Mouse (Mus musculus): ENCODE data around the gene Nectin2.

The Nectin2 gene

DNA sequence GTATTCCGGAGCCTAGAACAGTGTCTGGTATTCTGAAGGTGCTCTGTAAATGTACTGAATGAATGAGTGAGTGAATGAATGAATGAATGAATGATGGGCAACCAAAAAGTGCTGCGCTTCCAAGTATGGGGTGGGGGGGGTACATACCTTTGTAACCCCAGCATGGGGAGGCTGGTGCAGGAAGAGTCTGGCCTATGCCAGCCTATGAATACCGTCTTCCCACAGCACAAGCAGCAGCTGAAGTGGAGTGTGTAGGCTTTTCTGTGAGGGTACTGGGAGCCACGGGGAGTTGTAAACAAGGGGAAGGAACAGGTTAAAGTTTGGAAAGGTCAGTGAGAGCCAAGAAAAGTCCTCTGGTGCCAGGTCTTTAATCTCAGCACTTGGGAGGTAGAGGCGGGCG lies 6.5 kb downstream of the Nectin2 start:
- no peak for DNase-seq (ENCODE audit: low spot score)

DNA sequence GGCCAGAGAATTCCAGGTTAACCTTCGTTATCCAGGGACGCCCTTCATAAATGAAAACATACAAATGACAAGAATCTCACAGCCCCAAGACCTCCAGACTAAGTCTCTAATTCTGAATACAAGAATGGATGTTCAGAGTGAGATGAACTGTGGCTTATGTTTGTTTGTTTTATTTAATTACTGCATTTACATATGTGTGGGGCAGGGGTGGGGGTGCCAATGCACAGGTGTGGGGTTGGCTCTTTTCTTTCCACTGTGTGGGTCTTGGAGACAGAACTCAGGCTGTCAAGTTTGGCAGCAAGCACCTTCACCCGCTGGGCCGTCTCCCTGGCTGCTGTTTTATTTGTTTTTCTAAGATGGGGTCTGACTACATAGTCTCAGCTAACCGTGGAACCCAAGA lies 7.8 kb downstream of the Nectin2 start:
- DNase-seq (ENCODE audit: low spot score) = no peak

GRCm38 (mm10) chr7:19741329-19742031 lies 8.8 kb downstream of the Nectin2 start:
- no peak for DNase-seq (ENCODE audit: low spot score)

GRCm38 (mm10) chr7:19740269-19740668 lies 10.0 kb downstream of the Nectin2 start:
- no peak for DNase-seq (ENCODE audit: low spot score)

DNA sequence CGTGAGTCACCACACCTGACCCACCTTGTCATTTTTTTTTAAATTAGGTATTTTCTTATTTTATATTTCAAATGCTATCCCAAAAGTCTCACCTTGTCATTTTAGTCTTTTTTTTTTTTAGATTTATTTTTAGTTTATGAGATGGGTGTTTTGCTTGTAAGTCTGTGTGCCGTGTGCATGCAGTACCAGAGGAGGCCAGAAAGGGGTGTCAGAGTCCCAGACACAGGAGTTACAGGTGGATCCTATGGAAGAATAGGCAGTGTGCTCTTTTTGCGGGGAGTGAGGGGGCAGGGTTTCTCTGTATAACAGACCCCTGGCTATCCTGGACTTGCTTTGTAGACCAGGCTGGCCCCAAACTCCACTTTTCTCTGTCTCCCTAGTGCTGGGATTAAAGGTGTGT lies 11.5 kb downstream of the Nectin2 start:
- DNase-seq (ENCODE audit: low spot score) = no peak

GRCm38 (mm10) chr7:19736389-19737057 lies 13.8 kb downstream of the Nectin2 start:
- DNase-seq (ENCODE audit: low spot score) = no peak

DNA sequence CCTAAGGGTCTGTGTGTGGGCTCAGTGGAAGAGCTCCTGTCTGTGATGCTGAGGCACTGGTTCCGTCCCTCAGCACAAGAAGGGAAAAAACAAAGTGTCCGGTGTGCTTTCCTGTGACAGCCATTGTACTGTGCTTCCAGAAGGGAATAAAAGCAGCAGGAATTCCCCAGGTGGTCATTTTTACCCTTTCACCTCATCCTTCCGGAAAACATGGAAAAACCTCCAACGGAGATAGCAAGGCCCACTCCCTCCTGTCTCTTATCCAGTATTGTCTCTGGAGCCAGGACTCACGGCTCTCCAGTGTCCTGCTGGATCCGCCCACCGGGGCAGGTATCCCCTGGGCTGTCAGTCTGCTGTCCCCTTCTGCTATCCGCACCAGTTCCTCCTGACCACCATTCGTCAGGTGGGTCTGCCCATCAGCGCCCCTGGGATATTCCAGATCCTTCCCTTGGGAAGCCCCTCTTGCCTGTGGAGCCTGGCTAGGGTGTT lies 16.1 kb downstream of the Nectin2 start:
- DNase-seq (ENCODE audit: low spot score) = no peak

DNA sequence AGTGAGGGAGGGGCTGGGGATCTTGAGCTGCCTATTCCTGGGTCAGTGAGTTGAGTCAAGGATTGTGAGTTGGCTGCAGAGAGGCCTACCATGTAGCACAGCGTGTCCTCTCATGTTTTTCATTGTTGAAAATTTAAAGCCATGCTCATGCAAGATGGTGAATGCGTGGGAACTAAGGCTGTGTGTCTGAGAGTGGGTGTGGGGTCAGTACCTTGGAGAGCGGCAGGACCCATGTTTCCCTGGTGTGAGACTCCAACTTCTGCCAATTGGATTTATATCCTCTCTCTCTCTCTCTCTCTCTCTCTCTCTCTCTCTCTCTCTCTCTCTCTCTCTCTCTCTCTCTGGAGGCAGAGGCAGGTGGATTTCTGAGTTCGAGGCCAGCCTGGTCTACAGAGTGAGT lies 23.7 kb downstream of the Nectin2 start:
- no peak for DNase-seq (ENCODE audit: low spot score)

DNA sequence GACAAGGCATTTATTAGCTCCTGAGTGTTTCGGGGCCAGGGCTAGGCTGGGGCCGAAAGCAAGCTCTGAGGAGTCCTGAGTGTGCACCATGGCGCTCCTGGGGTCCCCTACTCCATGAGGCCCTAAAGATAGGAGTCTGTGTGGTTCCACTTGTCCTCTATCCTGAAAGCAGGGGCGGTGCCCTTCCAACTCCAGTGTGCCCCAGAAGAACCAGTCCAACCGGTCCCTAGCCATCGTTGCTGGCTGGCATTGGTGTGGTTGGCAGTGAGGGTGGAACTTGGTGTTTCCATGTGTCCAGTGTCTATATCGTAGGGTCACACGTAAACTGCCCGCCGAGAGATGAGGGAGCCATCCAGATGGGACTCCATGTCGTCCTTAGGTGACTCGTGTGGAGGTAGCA lies 26.1 kb downstream of the Nectin2 start:
- DNase-seq (ENCODE audit: low spot score) = no peak

GRCm38 (mm10) chr7:19722754-19723195 lies 27.5 kb downstream of the Nectin2 start:
- no peak for DNase-seq (ENCODE audit: low spot score)

DNA sequence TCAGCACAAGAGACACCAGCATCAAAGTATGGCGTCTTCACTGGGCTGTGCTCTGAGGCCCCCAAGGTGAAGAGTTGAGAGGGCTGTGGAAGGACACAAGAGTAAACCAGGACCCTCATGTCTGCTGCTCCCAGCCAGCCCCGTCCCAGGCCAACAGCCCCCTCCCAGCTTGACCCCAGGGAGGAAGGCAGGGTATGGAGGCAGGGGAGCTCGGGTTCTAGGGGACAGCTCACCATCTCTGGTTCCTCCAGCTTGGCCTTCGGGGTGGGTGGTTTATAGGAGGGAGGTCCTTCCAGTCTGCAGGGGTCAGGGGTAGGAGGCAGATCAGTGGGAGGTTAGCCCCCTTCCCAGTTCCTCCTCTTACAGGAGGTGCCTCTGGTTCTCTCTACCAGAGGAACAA lies 31.1 kb downstream of the Nectin2 start:
- DNase-seq (ENCODE audit: low spot score) = no peak

DNA sequence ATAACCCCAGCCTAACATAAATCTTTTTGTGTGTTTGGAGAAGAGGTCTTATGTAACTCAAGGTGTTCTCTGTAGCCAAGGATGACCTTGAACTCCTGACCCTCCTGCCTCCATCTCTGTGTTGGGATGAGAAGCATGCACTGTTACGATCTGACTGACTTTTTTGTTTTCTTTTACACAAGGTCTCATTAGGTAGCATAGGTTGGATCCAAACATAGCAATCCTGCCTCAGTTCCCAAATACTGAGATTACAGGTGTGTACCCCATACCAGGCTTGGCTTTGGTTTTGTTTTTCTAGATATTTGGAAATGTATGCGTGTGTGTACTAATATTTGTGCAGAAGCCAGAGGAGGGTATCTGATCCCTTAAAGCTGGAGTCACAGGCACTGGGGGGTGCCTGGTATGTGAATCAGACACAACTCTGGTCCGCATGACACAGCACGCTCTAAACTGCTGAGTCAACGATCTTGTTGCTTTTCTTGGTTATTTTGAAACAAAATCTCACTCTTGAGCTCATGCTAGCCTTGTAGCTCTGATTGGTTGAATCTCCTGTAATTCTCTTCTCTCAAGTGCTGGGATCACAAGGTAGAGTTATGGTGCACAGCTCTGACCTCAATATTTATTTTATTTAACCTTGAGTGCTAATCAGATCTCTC lies 31.9 kb downstream of the Nectin2 start:
- no peak for DNase-seq (ENCODE audit: low spot score)

DNA sequence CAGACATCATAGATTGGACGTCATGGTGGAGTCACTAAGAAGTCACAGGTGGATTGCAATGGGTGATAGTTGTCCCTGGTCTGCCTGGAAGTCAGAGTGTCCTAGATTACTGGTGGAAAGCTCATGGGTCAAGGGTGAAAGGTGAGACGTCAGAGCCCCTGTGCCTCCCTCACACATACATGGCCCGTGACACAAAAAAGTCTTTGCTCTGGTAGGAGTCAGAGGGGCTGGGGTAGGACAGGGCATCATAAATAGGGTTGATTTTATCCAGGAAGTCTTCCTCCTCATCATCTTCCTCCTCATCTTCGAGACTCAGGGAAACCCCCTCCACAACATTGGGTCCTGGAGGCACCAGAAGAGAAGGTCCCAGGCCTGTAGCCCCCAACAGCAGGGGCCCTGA lies 32.9 kb downstream of the Nectin2 start:
- no peak for DNase-seq (ENCODE audit: low spot score)

GRCm38 (mm10) chr7:19716822-19717221 lies 33.5 kb downstream of the Nectin2 start:
- no peak for DNase-seq (ENCODE audit: low spot score)

DNA sequence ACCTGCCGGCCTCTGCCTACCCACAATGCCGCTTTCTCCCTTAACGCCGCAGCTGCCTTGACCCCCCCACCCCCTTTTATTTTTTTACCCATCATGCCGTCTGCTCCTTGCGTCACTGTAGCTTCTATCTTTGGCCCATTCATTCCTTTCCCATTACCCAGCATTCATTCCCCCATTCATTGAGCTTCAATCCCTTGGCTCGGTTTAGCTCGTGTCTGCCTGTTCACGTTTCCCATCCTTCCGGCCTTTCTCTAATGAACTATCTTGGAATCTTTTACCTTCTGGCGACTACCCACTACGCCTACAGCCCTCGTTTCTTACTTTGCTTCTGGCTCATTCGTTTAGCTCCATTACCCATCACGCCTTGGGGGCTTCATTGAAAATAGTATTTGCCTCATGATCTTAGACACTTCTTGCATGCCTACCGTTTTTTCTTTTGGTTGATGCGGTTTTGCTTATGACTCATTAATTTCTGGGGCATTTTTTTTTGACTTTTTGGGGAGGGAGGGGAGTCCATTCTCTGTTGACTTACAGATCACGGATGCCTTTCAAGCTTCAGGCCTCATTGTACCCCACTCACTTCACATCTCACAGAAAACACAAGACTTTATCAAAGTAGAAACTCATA lies 34.1 kb downstream of the Nectin2 start:
- no peak for DNase-seq (ENCODE audit: low spot score)

- peak; percentile 100 for DNase-seq (ENCODE audit: low spot score)
These were observed 34.8 kb downstream of the Nectin2 start, which contains the start of gene Tomm40 for GRCm38 (mm10) chr7:19715239-19716054. Gene Tomm40, minus strand, starts transcription at chr7:19715438.

DNA sequence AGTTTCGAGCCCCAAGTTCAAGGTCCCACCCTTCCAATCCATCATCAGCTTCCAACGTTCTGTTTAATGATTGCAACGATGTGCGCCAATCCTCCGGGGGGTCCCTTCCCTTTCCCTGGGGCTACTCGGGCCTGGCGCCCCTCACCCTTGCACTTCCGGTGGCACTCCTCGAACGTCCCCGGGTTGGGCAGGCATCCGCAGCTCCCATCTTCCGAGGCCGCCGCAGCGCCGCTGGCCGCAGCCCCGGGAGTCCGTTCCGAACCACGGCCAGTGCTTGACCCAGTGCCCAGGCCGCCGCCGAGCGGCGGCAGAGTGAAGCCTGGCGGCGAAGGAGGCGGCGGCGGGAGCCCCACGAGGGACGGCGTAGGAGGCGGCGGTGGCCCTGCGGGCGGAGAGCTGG lies 35.4 kb downstream of the Nectin2 start:
- no peak for DNase-seq (ENCODE audit: low spot score)

- no peak for DNase-seq (ENCODE audit: low spot score)
These were observed 36.7 kb downstream of the Nectin2 start for GRCm38 (mm10) chr7:19713598-19713997.

DNA sequence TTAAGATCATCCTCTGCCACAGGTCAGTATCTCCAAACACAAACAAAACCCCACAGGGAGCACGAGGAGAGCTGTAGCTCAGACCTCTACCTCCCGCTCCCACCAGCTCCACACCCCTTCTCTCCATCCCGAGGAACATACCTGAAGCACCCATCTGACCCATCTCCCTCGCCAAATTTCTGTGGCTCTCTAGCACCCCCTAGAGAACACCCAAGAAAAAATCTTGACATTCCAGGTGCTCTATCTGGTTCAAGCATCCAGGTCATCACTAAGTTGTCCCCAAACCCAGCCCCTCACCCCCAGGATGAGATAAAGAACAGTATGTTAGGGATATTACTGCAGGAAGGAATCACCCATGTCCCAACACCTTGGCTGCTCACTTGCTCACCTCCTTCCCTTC lies 37.1 kb downstream of the Nectin2 start:
- no peak for DNase-seq (ENCODE audit: low spot score)

DNA sequence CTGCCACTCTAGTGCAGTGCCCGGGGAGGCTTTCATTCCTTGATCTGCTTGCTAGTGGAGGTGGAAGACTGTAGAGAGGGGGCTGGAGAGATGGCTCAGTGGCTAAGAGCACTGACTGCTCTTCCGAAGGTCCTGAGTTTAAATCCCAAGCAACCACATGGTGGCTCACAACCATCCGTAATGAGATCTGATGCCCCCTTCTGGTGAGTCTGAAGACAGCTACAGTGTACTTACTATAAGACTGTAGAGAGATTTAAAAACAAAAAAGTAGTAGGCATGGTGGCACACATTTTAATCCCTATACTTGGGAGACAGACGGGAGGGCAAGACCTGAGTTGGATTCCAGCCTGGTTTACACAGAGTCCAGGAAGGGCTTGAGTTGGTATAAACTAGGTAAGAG lies 37.9 kb downstream of the Nectin2 start:
- no peak for DNase-seq (ENCODE audit: low spot score)

DNA sequence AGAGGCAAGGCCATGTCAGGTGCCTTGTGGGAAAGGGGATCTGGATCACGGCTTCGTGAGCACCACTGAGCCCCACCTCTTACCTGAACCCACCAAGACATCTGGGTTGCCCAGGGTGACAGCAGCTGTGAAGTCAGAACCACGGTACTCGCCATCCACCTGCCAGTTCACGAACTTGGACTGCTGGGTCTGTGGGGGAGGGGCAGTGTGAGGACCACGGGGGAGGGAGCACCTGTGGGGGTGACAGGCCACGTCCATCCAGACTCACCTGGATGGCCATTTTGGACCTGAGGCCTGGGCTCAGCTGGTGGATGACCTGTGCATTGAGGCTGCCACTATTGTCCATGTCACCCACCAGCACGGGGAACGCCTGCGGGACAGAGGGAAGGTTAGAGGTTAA lies 39.6 kb downstream of the Nectin2 start:
- no peak for DNase-seq (ENCODE audit: low spot score)

- no peak for DNase-seq (ENCODE audit: low spot score)
These were observed 45.0 kb downstream of the Nectin2 start for GRCm38 (mm10) chr7:19705271-19705670.

All from left cerebral cortex, adult 11 months (tissue).